Mouse (Mus musculus) lung, postnatal 4 days (tissue): ENCODE results near the gene C1qtnf7.

ENCODE experiments used
- DNase-seq, 2 experiments: peaks; one replicate each; pipeline ENCODE4 v3.0.0; 2021

Gene C1qtnf7

DNA sequence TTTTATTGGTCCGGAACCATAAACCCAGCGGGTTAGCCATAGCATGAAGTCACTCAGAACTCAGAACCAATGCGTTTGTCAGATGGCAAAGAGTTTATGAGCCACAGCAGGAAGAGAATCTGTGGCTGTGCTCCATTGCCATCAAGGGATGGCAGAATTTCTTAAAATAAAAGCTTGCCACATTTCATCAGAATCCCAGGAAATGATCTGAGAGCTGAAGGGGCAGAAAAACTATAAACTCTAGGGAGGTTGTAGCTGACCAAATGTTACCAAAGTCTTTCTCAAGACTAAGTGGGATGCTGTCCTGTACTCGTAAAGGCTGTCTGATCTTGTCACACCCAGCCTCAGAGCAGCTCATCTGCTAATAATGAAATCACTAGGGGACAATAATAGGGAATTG is 110.1 kb downstream of the C1qtnf7 start:
- DNase-seq = no peak

DNA sequence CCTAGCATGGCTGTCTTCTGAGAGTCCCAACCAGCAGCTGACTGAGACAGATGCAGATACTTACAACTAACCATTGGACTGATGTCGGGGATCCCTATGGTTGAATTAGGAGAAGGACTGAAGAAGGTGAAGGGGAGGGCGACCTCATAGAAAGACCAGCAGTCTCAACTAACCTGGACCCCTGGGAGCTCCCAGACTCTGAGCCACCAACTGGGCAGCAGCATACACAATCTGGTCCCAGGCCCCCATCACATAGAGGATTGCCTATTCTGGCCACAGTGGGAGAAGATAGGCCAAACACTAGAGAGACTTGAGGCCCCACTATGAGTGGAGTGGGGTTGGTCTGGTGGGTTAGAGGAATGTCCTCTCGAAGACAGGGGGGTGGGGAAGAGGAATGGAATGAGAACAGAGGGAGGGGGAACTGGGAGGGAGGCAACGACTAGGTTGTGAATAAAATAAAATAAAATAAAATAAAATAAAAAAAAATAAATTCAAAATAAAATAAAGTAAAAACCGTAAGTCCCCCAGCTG is 118.8 kb downstream of the C1qtnf7 start:
- no peak for DNase-seq

DNA sequence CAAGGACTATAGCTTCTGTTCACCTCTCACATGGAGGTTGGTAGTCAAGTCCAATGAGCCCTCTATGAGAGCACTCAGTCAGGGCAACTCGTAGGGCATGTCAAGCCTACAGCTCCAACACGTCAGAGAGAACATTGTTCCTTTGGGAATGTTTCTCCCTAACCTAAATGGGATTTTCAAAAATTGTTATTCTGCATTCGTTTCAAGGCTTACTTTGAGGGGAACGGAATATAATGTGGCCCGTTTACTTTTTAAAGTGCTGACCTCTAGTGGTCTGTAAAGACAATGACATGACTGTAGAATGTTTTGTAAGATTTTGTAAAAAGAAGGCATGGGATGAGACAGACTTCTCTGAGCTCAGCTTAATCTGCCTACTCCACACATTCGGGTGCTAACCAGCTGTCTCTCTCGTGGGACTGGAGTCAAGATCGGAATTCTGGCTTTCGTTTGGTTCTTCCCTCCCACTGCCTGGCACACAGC is 119.3 kb downstream of the C1qtnf7 start:
- DNase-seq = peak in 1 of 2 experiments; percentile 41

DNA sequence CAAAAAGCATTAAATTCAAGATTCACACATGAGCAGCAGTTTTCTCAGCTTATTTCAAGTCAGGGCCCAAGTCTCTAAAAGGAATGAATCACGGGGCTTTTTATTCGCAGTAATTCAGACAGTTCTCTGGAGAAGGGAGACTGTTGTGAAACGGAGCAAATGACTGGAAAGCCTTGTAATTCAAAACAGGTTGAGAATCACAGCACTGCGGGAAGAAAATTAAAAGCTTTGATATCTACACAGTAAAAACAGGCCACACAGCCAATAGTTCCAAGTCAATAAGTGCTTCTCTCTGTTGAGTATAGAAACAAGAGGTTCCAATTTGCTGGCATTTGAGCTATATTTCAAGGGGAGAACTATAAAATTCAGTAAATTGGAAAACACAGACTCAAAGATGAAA is 129.7 kb downstream of the C1qtnf7 start:
- no peak for DNase-seq

DNA sequence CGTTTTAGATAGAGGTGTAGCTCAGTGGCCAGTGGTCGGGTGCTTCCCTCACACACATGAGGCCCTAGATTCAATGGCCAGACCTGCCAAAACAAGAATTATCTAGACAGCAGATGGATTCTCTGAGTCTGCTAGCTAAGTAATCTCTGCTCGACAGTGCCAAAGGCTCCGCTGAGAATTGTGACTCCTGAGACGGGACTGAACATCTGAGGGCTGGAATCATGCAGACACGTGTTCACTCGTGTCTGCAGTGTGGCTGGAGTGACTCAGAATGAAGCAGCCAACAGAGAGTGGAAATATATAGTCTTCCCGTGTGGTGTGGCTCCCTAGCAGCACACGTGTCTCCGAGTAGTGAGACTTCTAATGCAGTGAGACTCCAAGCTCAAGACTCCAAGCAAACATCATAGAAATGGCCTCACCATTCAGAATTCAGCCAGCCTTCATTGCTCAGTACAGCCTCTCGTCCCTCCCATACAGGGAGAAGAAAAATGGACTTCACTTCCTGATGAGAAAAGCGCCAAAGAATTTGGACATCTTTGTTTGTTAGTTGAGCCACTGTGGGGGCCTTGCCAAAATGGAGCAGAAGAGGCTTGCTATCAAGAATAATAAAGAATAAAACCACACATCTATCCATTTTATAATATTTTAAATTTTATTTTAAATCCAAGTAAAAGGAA is 131.9 kb downstream of the C1qtnf7 start:
- no peak for DNase-seq

DNA sequence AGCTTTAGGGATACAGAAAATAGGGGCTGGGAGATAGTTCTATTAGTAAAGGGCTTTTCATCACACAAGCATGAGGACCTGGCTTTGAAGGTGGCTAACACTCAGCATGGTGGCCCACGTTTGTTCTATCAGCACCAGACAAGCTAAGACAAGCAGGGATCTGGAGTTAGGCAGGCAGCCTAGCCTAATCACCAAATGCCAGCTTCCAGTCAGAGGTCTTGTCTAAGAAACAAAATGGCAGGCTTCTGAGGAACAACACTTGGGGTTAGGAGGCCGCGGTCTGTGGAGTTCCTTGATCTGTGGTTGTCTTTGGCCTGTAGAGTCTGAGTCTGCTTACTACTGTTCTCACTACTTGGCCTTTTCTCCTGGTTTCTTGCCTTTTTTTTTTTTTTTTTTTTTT is 146.2 kb downstream of the C1qtnf7 start:
- no peak for DNase-seq

DNA sequence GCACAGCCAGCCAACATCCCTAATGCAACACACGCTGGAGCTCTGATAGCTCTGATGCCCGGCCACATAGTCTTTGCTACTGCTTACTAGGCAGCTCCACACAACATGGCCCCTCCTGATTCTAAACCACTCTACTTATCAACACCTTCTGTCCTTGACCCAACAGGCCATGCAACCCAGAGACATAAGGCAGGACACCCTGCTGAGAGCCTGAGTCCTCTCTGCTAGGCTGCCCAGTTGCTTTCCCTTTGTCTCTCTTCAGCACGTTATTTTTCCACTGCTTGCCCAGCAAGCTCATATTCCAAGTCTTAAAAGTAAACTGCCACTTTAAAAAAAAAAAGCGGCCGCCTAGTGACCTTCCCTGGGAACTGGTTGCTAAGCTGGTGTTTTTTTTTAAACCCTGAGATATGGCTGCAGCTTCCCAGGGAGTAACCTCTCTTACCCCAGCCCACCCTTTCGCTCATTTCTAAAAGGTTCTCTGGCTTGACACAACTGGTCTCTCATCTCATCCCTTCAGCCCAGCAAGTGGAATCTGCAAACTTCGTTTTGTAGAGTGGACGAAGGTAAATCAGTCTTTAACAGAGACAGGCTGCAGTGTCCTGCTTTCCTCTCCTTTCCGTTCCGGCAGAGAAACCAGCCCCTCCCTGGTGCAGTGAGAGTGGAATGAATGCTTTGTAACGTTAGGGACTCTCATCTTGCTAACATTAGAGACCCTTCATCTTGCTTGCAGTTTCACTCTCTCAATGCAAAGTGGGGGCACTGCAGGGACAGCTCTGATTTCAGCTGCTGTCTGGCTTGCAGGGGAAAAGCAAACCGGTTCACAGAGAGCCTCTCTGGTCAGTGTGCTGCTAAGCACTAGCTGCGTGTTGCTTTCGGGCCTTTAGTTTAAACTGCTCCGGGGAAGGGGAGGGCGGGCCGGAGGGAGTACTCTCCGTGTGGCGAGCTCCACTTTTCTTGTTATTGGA is 146.9 kb downstream of the C1qtnf7 start, which contains the start of gene Cc2d2a:
TSS of gene Cc2d2a (plus strand) at position 350 of the 965 bp plus-strand sequence.
- DNase-seq = peak; percentile 50 to 51

DNA sequence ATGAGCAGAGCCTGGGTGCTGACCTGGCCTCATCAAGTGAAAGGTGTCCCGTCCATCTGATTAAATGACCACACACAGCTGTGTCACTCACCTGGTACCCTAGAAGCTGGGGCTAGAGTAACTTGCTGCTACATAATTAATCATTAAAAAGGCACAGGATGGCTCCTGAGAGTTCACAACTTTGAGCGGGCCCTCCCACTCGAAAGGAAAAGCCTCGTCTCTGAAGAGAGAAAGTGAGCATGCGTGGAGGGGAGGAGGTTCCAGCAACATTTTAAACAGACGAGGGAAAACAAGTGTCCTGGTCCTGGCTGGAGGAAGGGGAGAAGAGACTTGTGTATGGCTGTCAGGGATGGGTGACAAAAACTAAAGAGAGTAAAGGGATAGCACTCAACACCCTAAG is 148.2 kb downstream of the C1qtnf7 start:
- DNase-seq = no peak

DNA sequence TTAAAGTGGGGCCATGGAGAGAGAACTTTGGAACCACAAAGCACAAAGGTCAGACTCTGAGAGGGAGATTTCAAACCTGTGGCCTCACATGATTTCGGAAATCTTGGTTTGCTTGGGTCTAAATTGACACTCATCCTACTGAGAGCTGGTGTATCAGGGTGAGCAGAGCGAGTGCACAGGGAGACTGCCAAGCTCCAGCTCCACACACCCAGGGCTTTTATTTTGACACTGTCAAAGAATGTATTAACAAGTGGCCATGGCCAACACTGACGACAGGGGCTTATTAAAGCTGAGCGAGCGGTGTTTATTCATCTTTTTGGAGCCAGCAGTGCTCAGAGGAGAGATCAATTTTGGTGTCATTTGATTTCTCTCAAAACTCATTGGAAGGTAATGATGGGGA is 149.8 kb downstream of the C1qtnf7 start:
- DNase-seq = peak; percentile 26 to 34
